ENCODE assay signal across 12 mouse cellular contexts in genomic region chr14:104293814-104294213, GRCm38 (mm10).
"Had no signal": no experiment of that assay in that cellular context is flagged by ENCODE, and none has a peak within 500 bp of the region (broad histone marks: within the 10 kb centered on the region; RNA-seq: fewer than 3 reads in every experiment).

No protein-coding gene starts in this region.

- H3K27ac ChIP-seq: limb, embryonic 15.5 days; liver, embryonic 12.5 days; stomach, embryonic 15.5 days had no signal

- H3K36me3 ChIP-seq: limb, embryonic 15.5 days; liver, embryonic 12.5 days; stomach, embryonic 15.5 days had no signal

- H3K4me3 ChIP-seq: limb, embryonic 15.5 days; liver, embryonic 12.5 days; stomach, embryonic 15.5 days had no signal

- H3K9ac ChIP-seq: limb, embryonic 15.5 days; liver, embryonic 12.5 days; lung, embryonic 14.5 days; stomach, embryonic 15.5 days had no signal

- H3K4me2 ChIP-seq: limb, embryonic 15.5 days; liver, embryonic 12.5 days; lung, embryonic 14.5 days; stomach, embryonic 15.5 days had no signal

- H3K4me1 ChIP-seq: limb, embryonic 15.5 days; liver, embryonic 12.5 days; stomach, embryonic 15.5 days had no signal

- H3K27me3 ChIP-seq: limb, embryonic 15.5 days; liver, embryonic 12.5 days; stomach, embryonic 15.5 days had no signal

- ATAC-seq: intestine, postnatal 0 days; liver, embryonic 12.5 days had no signal

- DNase-seq: kidney, postnatal 10 days; lung, embryonic 14.5 days; lung, postnatal 10 days; lung, postnatal 4 days; midbrain, embryonic 14.5 days; right cerebral cortex, postnatal 14 days; thymus, adult 2 months; thymus, postnatal 25 days had no signal

- H3K9me3 ChIP-seq: limb, embryonic 15.5 days; liver, embryonic 12.5 days; stomach, embryonic 15.5 days had no signal
